ENCODE assay signal across 17 mouse cellular contexts in genomic region chr13:94524669-94525238, GRCm38 (mm10).
DNase-seq lines count a peak whose midpoint lies in the region; ATAC-seq and TF ChIP-seq lines count a peak whose summit lies in the region.
"Had no signal": no experiment of that assay in that cellular context is flagged by ENCODE, and none has a peak within 500 bp of the region (broad histone marks: within the 10 kb centered on the region; RNA-seq: fewer than 3 reads in every experiment).

No protein-coding gene starts in this region.

- no peaks in the 10 kb centered on the region for H3K4me1 ChIP-seq in heart, adult 2 months (ENCODE audit: control insufficient read depth, insufficient read depth, low read length)
- peaks cover 14% of the 10 kb centered on the region; the same call in 1 of the 2 replicates for H3K4me1 ChIP-seq in heart, postnatal 0 days (ENCODE audit: control insufficient read depth, insufficient read depth)
- H3K4me1 ChIP-seq in liver, embryonic 13.5 days (replicated peaks), result peaks cover 26% of the 10 kb centered on the region
- no peaks in the 10 kb centered on the region for H3K4me1 ChIP-seq in hindbrain, embryonic 14.5 days (replicated peaks; ENCODE audit: control insufficient read depth, insufficient read depth, low read length)
- H3K4me1 ChIP-seq: hindbrain, embryonic 12.5 days had no signal

- DNase-seq in heart, adult 11 months, result peak; percentile 83
- DNase-seq in heart, adult 2 months, result no peak
- peak; percentile 27 for DNase-seq in heart, postnatal 0 days (ENCODE audit: low spot score)
- no peak for DNase-seq in heart, adult 9 months (ENCODE audit: low spot score in 2 of 2)
- peak; percentile 30 for DNase-seq in liver, embryonic 13.5 days
- no peak for DNase-seq in hindbrain, embryonic 14.5 days (ENCODE audit: low spot score)
- no peak for DNase-seq in embryo, embryonic 11 days
- no peak for DNase-seq in embryo, embryonic 9.5 days (ENCODE audit: extremely low spot score)
- DNase-seq: adrenal gland, postnatal 10 days; cerebellum, adult 2 months; gastrocnemius, postnatal 25 days; right cerebral cortex, adult 18-20 months; spleen, adult 18-20 months; thymus, adult 2 months had no signal

- H3K79me2 ChIP-seq in heart, adult 2 months (replicated peaks; ENCODE audit: control insufficient read depth, insufficient read depth, low read length), result no peaks in the 10 kb centered on the region

- intact Hi-C loops in heart, adult 2 months (cut with DNase I), result no loop called here

- TF ChIP-seq EP300 in heart, adult 2 months (IDR thresholded peaks at IDR 0.05; ENCODE audit: insufficient read depth, low read depth, low read length), result no peak
- no peak for TF ChIP-seq EP300 in heart, postnatal 0 days (IDR thresholded peaks at IDR 0.05; ENCODE audit: low read depth)

- H3K9ac ChIP-seq in heart, adult 2 months (ENCODE audit: low read depth, low read length), result no peak overlapping the region
- H3K9ac ChIP-seq in heart, postnatal 0 days (replicated peaks; ENCODE audit: low read depth, low read length), result no peak overlapping the region
- 0 out of 2 replicates have a peak overlapping the region, but pooled peaks have one; percentile 10 for H3K9ac ChIP-seq in liver, embryonic 13.5 days
- no peak overlapping the region for H3K9ac ChIP-seq in hindbrain, embryonic 14.5 days
- H3K9ac ChIP-seq: hindbrain, embryonic 12.5 days had no signal

- H3K4me3 ChIP-seq in heart, adult 2 months, result no peak overlapping the region
- H3K4me3 ChIP-seq in heart, postnatal 0 days (ENCODE audit: low read depth, low read length), result no peak overlapping the region
- H3K4me3 ChIP-seq in liver, embryonic 13.5 days (replicated peaks), result no peak overlapping the region
- no peak overlapping the region for H3K4me3 ChIP-seq in hindbrain, embryonic 14.5 days (replicated peaks; ENCODE audit: low read length)
- H3K4me3 ChIP-seq: hindbrain, embryonic 12.5 days; megakaryocyte, embryonic 14.5 days had no signal

- TF ChIP-seq CTCF in heart, adult 2 months (IDR thresholded peaks at IDR 0.05), result no peak
- TF ChIP-seq CTCF in heart, postnatal 0 days (IDR thresholded peaks at IDR 0.05; ENCODE audit: low read depth), result no peak

- H3K9me3 ChIP-seq in heart, postnatal 0 days (replicated peaks; ENCODE audit: control insufficient read depth, low read length), result no peaks in the 10 kb centered on the region
- H3K9me3 ChIP-seq in liver, embryonic 13.5 days (replicated peaks), result no peaks in the 10 kb centered on the region
- H3K9me3 ChIP-seq in hindbrain, embryonic 14.5 days (ENCODE audit: control insufficient read depth, low read length), result no peaks in the 10 kb centered on the region
- H3K9me3 ChIP-seq: hindbrain, embryonic 12.5 days; megakaryocyte, embryonic 14.5 days had no signal

- H3K4me2 ChIP-seq in heart, postnatal 0 days (ENCODE audit: low read depth, low read length), result no peak overlapping the region
- no peak overlapping the region for H3K4me2 ChIP-seq in liver, embryonic 13.5 days
- no peak overlapping the region for H3K4me2 ChIP-seq in hindbrain, embryonic 14.5 days (replicated peaks)
- H3K4me2 ChIP-seq: hindbrain, embryonic 12.5 days had no signal

- ATAC-seq in heart, postnatal 0 days (ENCODE audit: insufficient read depth, low read depth), result peak; percentile 55
- peak; percentile 80 for ATAC-seq in liver, embryonic 13.5 days (ENCODE audit: low read depth)
- no peak for ATAC-seq in hindbrain, embryonic 14.5 days (ENCODE audit: low FRiP score)
- ATAC-seq: lung, postnatal 0 days had no signal

- no peak overlapping the region for H3K27ac ChIP-seq in heart, adult 2 months
- peak overlapping the region; percentile 5; the same call in 1 of the 2 replicates for H3K27ac ChIP-seq in heart, postnatal 0 days (ENCODE audit: low read depth)
- peak overlapping the region; percentile 53 for H3K27ac ChIP-seq in liver, embryonic 13.5 days
- H3K27ac ChIP-seq in hindbrain, embryonic 14.5 days, result no peak overlapping the region
- H3K27ac ChIP-seq: hindbrain, embryonic 12.5 days had no signal

- 59% methylated on average over 7 of the region's 7 CpGs for WGBS in heart, adult 2 months
- WGBS in heart, postnatal 0 days, result 31% methylated on average over 7 of the region's 7 CpGs
- WGBS in liver, embryonic 13.5 days (ENCODE audit: insufficient replicate concordance), result 23% methylated on average over 7 of the region's 7 CpGs
- WGBS in hindbrain, embryonic 14.5 days, result 85% methylated on average over 7 of the region's 7 CpGs

- TF ChIP-seq POLR2A in heart, adult 2 months (IDR thresholded peaks at IDR 0.05; ENCODE audit: insufficient read depth, low read depth, low read length), result no peak

- H3K36me3 ChIP-seq in heart, adult 2 months (ENCODE audit: control insufficient read depth, insufficient read depth, low read length), result no peaks in the 10 kb centered on the region
- peaks cover 21% of the 10 kb centered on the region for H3K36me3 ChIP-seq in heart, postnatal 0 days (replicated peaks; ENCODE audit: control insufficient read depth, insufficient read depth, low read length)
- peaks cover 22% of the 10 kb centered on the region for H3K36me3 ChIP-seq in liver, embryonic 13.5 days
- peaks cover 14% of the 10 kb centered on the region for H3K36me3 ChIP-seq in hindbrain, embryonic 14.5 days (replicated peaks; ENCODE audit: control insufficient read depth, insufficient read depth)

- H3K27me3 ChIP-seq in heart, adult 2 months (ENCODE audit: control insufficient read depth, insufficient read depth, low read length), result no peaks in the 10 kb centered on the region
- H3K27me3 ChIP-seq in heart, postnatal 0 days (ENCODE audit: control insufficient read depth, insufficient read depth, low read length), result no peaks in the 10 kb centered on the region
- H3K27me3 ChIP-seq in liver, embryonic 13.5 days, result no peaks in the 10 kb centered on the region
- H3K27me3 ChIP-seq in hindbrain, embryonic 14.5 days (ENCODE audit: control insufficient read depth, insufficient read depth, low read length), result no peaks in the 10 kb centered on the region
- H3K27me3 ChIP-seq: hindbrain, embryonic 12.5 days; megakaryocyte, embryonic 14.5 days had no signal

Comparison
In these comparisons a context has a peak if more than half of its experiments do, and no peak if none do; other contexts are left out.
1. DNase-seq: peak in heart, adult 11 months (single experiment), heart, postnatal 0 days (single experiment) and liver, embryonic 13.5 days (single experiment); none in heart, adult 2 months (0 of 2), heart, adult 9 months (0 of 2), hindbrain, embryonic 14.5 days (single experiment), embryo, embryonic 11 days (single experiment) and embryo, embryonic 9.5 days (single experiment).
2. H3K27ac ChIP-seq: peak in heart, postnatal 0 days (single experiment) and liver, embryonic 13.5 days (single experiment); none in heart, adult 2 months (single experiment) and hindbrain, embryonic 14.5 days (single experiment).